Mouse (Mus musculus) spleen, adult 18-20 months (tissue): ENCODE results near the gene Gulp1.

ENCODE experiments used
- DNase-seq, 2 experiments: peaks; one replicate each; pipeline ENCODE4 v3.0.0; 2022; ENCODE audit warnings: mixed read lengths in 2 of 2

The Gulp1 gene

GRCm38 (mm10) chr1:44551461-44552370, at the start of gene Gulp1:
Gene Gulp1, plus strand, starts transcription at chr1:44551511.
- DNase-seq: peak; percentile 5 to 13

- DNase-seq: no peak
Observed at GRCm38 (mm10) chr1:44550261-44550660, 1.1 kb upstream of the Gulp1 start.

- DNase-seq: peak in 1 of 2 experiments; percentile 2
Observed at GRCm38 (mm10) chr1:44552371-44552841, 1.1 kb downstream of the Gulp1 start.

DNA sequence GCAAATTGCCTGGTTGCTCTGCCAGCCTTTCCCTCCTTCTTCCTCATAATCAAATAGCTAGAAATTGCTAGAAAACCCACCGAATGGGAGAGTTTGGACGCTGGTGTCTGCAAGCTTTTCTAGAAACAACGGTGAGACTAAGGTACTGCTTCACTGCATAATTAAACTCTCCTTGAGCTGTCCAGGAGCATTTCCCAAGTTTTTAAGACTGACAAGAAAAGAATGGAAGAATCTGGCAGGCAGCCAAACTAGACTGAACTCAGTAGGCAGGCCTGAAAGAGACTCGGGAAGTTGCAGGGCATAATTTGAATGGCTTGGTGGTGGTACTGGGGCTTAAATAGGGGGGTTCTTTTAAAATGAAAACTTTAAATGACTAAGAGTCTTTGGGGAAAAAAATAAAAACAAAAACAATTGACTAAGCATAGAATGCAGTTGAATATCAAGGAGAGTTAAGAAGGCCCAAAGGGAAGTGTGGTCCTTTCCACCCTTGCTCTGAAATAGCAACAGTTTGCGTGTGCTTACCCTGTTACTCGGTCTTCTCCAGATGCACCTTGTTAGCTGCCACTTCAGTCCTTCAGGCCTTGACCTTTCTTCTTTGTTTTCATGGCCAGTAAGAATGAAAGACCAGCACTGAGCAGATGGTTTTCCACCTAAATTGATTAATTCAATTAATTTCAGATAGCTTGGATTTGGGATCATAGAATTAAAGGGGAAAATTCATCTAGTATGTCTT, 2.0 kb downstream of the Gulp1 start:
- DNase-seq: no peak

DNA sequence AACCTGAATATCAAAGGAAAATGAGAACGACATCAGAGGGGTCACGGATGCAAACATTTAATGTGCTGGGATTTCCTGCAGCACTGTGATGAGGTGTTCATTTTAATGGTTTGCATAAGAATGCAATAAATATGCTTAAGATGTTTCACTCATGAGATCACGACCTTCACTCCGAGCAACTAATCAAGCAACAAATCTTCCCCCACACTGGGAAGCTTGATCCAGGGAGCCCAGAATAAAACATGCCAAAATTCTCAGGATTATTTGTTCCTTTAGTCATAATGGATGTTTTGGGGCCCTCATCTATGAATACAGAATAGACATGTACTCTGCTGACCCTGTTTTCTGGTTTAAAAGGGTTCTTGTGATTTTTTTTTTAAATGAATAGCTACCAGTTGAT, 16.1 kb downstream of the Gulp1 start:
- no peak for DNase-seq

- DNase-seq: no peak
Observed at GRCm38 (mm10) chr1:44568296-44568695, 17.0 kb downstream of the Gulp1 start.

GRCm38 (mm10) chr1:44576001-44576400, 24.7 kb downstream of the Gulp1 start:
- DNase-seq: no peak

DNA sequence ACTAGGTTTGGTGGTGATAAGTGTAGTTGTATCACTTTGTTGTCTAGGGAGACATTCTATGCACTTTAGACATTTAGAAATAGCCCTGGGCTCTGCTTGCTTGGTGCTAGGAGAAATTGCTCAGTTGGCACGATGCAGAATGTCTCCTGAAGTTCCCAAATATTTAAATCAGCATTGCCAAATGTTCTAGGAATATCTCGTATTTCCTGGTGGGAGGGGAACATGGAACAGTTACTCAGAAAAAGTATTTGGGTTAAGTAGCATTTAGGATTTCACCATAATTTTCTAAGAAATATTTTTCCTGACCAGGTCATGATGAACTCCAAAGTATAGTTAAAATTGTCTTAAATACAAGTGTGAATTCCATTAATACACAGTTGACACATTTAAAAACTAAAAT, 25.3 kb downstream of the Gulp1 start:
- DNase-seq: no peak

- no peak for DNase-seq
Observed at GRCm38 (mm10) chr1:44580390-44580789, 29.1 kb downstream of the Gulp1 start.

DNA sequence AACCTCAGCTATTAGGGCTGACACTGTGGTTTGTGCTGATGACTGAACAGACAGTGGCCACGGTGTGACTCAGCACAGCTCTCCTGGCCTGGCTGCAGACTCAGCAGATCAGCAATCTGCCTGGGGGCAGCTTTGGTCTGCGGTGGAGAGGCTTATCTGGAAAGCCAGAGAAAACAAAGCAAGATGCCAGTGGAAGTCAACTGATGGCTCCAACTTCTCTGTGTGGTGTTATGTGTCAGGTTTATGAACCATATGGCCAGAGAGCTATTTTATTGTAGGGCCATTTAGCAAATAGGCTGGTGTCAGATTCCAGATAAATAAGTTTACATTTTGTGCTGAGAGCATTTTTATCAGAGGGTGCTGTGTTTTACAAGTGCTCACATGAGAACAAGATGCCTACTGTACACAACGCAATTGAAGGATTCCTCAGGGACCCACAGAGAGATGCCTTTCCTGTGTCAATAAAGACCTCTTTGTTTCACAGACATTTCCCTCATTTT, 33.6 kb downstream of the Gulp1 start:
- DNase-seq: no peak

- no peak for DNase-seq
Observed at GRCm38 (mm10) chr1:44591742-44592141, 40.4 kb downstream of the Gulp1 start.

DNA sequence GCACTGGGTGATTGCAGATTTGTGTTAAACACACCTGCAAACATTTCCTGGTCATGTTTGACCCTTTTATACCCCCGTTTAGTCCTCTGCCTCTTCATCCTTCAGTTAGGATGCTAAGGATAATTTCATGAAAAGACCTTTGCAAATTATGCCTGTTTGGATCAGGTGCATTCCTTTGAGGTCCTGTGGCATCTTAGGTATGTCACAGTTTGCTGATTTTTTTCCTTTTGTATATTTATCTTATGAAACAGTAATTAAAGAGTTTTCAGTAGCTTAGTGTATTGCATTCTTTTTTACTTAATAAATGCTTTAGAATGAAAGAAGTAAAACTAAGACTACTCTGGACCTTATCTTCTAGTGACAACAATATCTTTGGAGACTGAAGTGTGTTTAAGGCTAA, 41.8 kb downstream of the Gulp1 start:
- DNase-seq: no peak

DNA sequence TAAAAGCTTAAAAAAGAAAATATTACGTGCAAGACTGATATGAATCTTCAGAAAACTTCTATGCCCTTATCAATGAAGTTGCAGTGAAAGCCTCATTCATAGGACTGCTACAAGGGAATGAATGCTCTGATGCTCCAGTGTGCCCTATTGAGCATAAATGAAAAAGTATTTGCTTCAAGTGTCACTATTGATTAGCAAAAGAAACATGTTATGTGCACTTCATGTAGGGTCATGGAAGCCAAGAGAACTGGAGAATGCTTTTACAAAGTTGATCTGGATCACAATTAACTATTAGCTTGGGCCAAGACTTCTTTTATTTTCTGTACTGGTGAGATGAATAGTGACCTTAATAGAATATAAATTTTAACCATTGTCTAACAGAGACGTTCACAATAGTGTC, 47.0 kb downstream of the Gulp1 start:
- DNase-seq: no peak

DNA sequence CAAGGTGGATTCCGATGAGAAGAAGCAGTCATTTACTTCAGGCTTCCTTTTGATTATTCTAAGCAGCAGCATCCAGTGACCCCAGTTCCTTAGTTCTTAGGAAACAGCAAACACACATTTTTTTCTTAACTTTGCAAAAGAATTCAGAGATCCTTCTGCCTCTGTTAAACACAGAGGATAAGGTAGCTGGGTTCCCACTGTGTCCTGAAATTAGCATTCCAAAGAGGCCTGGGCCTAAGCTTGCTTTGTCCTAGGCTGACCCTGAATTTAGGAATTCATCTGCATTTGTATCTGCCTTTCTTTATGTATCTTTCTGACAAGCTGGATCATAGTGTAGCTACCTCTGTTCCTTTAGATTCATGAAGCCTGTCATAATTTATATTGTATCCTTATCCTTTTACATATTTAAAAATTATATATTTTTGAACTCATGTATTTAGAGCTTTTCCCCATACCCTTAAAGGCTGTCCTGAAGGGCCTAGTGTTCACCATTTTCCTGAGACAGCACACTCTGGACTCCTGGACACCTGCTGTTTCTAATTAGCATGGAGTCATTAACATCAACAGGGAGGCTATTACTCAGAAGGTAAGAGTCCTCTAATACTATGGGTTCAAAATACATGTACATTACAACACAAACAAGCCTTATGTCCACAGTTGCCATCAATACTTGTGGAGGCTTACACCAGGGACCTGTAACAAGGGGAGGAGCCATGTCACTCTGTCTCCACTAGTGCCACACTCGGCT, 62.2 kb downstream of the Gulp1 start:
- DNase-seq: no peak

DNA sequence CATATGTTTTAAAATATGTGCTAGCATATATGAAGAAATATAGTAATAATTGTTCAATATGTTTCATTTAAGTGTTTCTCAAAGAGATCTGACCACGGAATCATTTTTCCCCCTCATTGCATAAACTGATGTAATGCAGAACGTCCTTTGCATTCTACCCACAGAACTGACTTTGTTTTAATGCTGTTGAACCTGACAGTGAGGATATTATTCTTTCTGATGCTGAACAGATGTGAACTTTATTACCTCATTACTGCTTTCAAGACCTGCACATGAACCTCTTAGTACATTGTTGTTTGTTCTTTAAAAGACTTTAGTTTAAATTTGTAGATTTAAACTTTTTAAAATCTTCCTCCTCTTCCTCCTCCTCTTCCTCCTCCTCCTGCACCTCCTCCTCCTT, 67.4 kb downstream of the Gulp1 start:
- no peak for DNase-seq

- no peak for DNase-seq
Observed at GRCm38 (mm10) chr1:44634481-44634880, 83.2 kb downstream of the Gulp1 start.

- DNase-seq: no peak
Observed at GRCm38 (mm10) chr1:44645678-44646276, 94.5 kb downstream of the Gulp1 start.

GRCm38 (mm10) chr1:44678974-44679373, 127.7 kb downstream of the Gulp1 start:
- DNase-seq: no peak

DNA sequence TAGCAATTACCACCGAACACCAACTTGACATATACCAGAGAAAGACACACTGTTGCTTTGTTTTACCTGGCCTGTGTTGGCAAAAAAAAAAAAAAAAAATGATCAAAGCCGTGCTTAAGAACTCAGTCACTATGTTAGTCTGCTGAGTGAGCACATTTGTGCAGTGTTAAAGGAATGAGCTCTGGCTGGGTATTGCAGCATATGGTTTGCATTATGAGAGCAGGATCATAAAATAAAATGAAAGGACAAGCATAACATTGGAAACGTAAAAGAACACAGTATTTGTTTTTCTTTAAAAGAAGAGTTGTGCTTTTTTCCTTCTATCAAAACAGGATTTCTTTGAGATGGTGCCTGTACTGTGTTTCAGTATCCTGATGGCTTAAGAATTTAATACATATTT, 128.1 kb downstream of the Gulp1 start:
- no peak for DNase-seq

- no peak for DNase-seq
Observed at GRCm38 (mm10) chr1:44682556-44682955, 131.2 kb downstream of the Gulp1 start.

- no peak for DNase-seq
Observed at GRCm38 (mm10) chr1:44683723-44684122, 132.4 kb downstream of the Gulp1 start.

GRCm38 (mm10) chr1:44720785-44721410, 169.6 kb downstream of the Gulp1 start:
- no peak for DNase-seq
